Mouse (Mus musculus) adrenal gland, postnatal 4 days (tissue): ENCODE data around the gene Tns1. TPM values are rescaled to one million over a fixed set of nuclear protein-coding genes. Genes with fewer than 3 reads are reported as not detected.
A peak's percentile ranks its signal among the peaks of the same experiment; 100 is the strongest.

Experiments used
- DNase-seq, 2 experiments: peaks; one replicate each; pipeline ENCODE4 v3.0.0; 2021 to 2022; ENCODE audit warnings: low spot score in 2 of 2, mixed read lengths in 2 of 2
- total RNA-seq, 2 experiments: library from RNA; stranded (reverse); gene quantifications; 2 replicates each; pipeline ENCODE4 v1.2.3; 2021

Tns1 gene
- total RNA-seq, 2 experiments from 2014 or later: 252 to 275 TPM

DNA sequence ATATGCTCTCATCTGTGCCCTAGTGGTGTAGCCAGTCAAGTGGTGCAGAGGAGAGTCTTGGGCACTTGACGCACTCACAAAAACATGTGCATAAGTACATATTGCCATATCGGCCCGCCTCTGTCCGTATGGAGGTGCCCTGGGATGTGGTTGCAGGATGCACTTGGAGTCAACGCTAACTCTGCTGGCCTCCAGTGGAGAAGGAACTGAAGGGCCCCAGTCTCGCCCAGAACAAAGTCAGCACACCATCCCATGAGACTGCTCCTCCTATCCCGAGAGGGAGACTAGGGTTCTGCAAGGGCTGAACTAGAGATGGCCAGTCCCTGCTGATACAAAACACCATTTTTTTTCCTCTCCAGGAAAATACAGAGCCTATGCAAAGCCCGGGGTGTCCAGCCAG is 1.0 kb downstream of the Tns1 start:
- DNase-seq: no peak

- peak in 1 of 2 experiments; percentile 24 for DNase-seq
Observed at GRCm38 (mm10) chr1:74121821-74122576, 2.2 kb downstream of the Tns1 start.

GRCm38 (mm10) chr1:74121138-74121537 is 3.1 kb downstream of the Tns1 start:
- no peak for DNase-seq

GRCm38 (mm10) chr1:74119115-74119514 is 5.1 kb downstream of the Tns1 start:
- no peak for DNase-seq

GRCm38 (mm10) chr1:74117876-74118275 is 6.4 kb downstream of the Tns1 start:
- no peak for DNase-seq

- no peak for DNase-seq
Observed at GRCm38 (mm10) chr1:74113071-74113470, 11.2 kb downstream of the Tns1 start.

DNA sequence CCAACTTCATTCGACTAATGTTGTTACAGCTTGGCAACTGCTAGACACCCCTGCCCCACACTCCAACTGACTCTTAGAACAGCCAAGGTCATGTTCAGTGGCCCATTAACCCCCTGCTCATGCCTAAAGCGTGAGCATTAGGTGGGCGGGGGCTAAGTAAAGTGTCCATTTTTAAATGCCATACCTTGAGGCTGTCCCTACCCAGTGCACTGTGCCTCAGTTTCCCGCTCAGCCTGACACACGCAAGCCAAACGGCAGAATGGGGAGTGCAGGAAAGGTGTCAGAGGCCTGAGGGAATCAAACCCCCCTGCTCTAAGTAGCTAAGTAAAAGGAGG is 12.6 kb downstream of the Tns1 start:
- no peak for DNase-seq

DNA sequence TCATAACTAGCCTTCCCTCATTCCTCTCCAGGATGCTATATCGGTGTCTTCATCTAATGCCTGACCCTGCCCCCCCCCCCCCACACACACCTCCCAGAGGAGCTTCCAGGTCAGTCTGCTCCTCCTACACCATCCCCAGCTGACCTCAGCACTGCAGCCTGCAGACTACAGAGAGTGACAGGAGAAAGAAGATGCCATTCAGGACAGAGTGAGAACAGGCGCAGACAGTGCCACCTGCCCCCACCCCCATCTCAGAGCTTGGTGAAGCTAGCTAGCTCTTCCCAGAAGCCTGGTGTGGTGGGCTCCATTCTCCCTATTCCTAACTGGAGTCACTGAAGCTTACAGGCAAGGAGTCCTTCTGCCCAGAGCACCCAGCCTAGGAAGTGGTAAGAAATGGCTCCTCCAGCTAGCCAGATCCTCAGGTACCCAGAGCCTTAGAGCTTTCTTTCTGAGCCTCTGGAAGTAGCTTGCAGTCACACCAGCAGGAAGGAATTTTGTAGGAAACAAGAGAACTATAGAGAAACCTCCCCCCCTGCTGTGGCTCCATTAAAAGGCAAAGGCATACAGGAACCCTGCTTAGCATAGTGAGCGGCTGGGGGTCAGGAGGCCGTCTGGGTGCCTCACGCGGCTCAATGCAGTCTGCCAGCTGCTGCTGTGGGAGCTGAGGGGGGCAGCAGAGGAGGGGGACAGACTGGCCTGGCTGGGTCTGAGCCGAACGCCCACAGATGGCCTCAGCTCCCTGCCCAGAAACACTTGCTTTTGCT is 13.1 kb downstream of the Tns1 start:
- no peak for DNase-seq

GRCm38 (mm10) chr1:74109670-74110069 is 14.6 kb downstream of the Tns1 start:
- no peak for DNase-seq

DNA sequence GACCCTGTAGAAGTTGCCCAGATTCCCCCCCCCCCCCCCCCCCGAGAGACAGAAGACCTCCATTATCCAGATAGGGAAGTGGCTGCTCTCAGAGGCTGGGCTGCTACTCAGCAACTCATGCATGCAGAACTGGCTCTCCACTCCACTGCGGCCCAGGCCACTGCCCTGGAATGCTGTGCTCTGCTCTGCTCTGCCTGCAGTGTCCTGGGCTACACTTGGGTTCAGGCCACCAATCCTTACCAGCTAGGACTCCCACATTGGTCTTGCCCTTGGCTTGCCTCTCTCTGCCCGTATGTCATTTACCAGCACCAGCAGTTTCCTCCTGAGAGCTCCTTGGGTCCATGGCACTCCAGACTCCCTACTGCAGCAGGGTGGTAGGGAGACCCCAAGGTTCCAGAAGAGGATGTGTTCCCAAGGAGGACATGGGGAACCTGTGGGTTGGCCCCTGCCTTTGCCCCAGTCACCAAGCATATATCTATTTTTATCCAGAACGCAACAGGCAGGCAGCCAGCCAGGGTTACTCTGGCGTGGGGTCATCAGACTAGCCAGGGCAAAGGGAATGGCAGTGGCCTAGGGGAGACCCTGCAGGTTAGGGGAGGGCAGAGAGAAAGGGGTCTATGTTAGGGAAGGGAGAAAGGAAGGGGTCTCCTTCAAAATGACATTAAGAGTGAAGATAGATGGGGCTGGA is 16.2 kb downstream of the Tns1 start:
- DNase-seq: no peak

GRCm38 (mm10) chr1:74106214-74106613 is 18.0 kb downstream of the Tns1 start:
- no peak for DNase-seq

DNA sequence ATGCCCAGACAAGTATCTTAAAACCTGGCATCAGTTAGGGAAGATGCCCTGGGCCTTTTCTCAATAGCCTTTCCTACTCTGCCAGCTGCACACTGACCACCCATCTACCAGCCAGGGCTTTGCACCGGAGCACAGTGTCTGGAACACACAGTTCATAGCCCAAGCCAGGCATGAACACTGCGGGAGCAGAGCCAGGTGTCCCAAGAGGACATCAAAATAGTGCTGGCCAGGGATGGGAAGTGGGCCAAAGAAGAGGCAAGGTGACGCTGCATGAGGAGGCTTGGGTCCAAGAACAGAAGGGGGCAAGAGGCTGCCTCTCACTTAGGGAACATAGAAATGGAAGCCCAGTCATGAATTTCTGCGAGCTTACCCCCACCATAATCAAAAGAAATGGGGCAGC is 18.6 kb downstream of the Tns1 start:
- no peak for DNase-seq

- DNase-seq: no peak
Observed at GRCm38 (mm10) chr1:74103654-74104353, 20.4 kb downstream of the Tns1 start.

GRCm38 (mm10) chr1:74099001-74099435 is 25.2 kb downstream of the Tns1 start:
- DNase-seq: no peak

- no peak for DNase-seq
Observed at GRCm38 (mm10) chr1:74098004-74099000, 25.9 kb downstream of the Tns1 start.

- no peak for DNase-seq
Observed at GRCm38 (mm10) chr1:74095728-74096127, 28.5 kb downstream of the Tns1 start.

GRCm38 (mm10) chr1:74095296-74095695 is 29.0 kb downstream of the Tns1 start:
- no peak for DNase-seq

- DNase-seq: no peak
Observed at GRCm38 (mm10) chr1:74094497-74095270, 29.6 kb downstream of the Tns1 start.

- DNase-seq: no peak
Observed at GRCm38 (mm10) chr1:74093447-74093846, 30.8 kb downstream of the Tns1 start.
